Mouse (Mus musculus): ENCODE measurements at regions not wholly inside any gene's neighbourhood (a gene's known extent, or its start where the extent isn't known, plus 50 kb on each side); places are given as distances from the start of the nearest gene placed in this dataset.

DNA sequence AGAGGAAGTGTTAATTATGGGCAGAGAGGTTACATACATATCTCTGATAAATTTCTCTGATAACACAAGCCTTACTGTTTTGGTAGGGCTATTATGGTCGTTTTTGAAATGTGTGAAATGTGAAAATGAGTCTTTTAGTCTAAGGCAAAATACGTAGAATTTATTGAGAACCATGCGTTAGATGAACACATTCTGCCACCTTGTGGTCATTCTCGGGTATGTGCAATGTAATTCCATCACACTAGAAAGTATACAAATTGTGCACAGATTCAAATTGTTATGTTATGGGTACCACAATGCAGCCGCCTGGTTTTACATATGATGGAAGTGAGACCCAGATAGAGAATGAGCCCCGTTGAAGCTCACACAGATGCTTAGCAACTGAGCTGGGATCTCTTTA is 138.7 kb downstream of the Cdr1 start:
- ATAC-seq (ENCODE audit: low read depth) = no peak
- Histone ChIP-seq H3K4me2 (ENCODE audit: low read depth, low read length) (no peak overlapping the region), H3K4me1 (ENCODE audit: control insufficient read depth, insufficient read depth, low read length) (no peaks in the 10 kb centered on the region), H3K27ac (replicated peaks; ENCODE audit: low read depth, low read length) (no peak overlapping the region), H3K9ac (ENCODE audit: low read depth, low read length) (no peak overlapping the region), H3K9me3 (ENCODE audit: control insufficient read depth, low read length) (no peaks in the 10 kb centered on the region), H3K36me3 (ENCODE audit: control insufficient read depth, insufficient read depth, low read length) (no peaks in the 10 kb centered on the region), H3K27me3 (replicated peaks; ENCODE audit: control insufficient read depth, insufficient read depth, low read length) (no peaks in the 10 kb centered on the region), H3K4me3 (ENCODE audit: low read depth, low read length) (no peak overlapping the region)
- peak; percentile 22 for DNase-seq (ENCODE audit: low spot score)
- 16% methylated on average over 6 of the region's 6 CpGs for WGBS

DNA sequence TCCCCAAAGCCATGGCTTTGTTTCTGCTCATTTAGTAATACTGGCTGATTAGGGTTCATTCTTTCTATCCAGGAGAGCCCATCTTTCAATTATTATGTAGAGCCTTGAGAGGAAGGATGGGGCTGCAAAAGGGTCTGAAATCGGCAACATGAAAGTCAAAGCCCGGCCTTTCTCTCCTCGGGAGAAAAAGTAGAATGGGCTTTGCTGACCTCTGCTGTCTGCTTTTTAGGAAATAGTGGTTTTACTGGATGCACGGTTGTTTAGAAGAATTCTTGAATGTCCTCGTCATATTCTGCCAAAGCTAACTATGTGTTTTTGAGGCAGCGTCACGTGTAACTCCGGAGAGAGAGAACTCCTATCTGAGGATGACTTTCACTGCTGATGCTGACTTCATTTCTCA is 142.2 kb downstream of the Cdr1 start:
- WGBS = 51% methylated on average over 8 of the region's 8 CpGs
- H3K4me2 ChIP-seq (ENCODE audit: low read depth, low read length) = no peak overlapping the region
- H3K36me3 ChIP-seq (ENCODE audit: control insufficient read depth, insufficient read depth, low read length) = no peaks in the 10 kb centered on the region
- DNase-seq (ENCODE audit: low spot score) = peak; percentile 0
- no peak overlapping the region for H3K4me3 ChIP-seq (ENCODE audit: low read depth, low read length)
- no peak for ATAC-seq (ENCODE audit: low read depth)
- no peak overlapping the region for H3K27ac ChIP-seq (replicated peaks; ENCODE audit: low read depth, low read length)
- H3K9ac ChIP-seq (ENCODE audit: low read depth, low read length) = no peak overlapping the region
- no peaks in the 10 kb centered on the region for H3K9me3 ChIP-seq (ENCODE audit: control insufficient read depth, low read length)
- H3K4me1 ChIP-seq (ENCODE audit: control insufficient read depth, insufficient read depth, low read length) = no peaks in the 10 kb centered on the region
- H3K27me3 ChIP-seq (replicated peaks; ENCODE audit: control insufficient read depth, insufficient read depth, low read length) = no peaks in the 10 kb centered on the region

Data from embryonic facial prominence, embryonic 14.5 days (tissue).